Mouse (Mus musculus): ENCODE data around the gene Phactr2. TPM values are rescaled to one million over a fixed set of nuclear protein-coding genes. Genes with fewer than 3 reads are reported as not detected.
A peak's percentile ranks its signal among the peaks of the same experiment; 100 is the strongest.
"Not testable (repeated sequence)": the region's sequence is repeated elsewhere in the genome, so short reads cannot be mapped to it uniquely, and the experiment has no call there.

Gene Phactr2
- polyA plus RNA-seq, 2 experiments: 1.5 to 3.5 TPM

- ATAC-seq (ENCODE audit: insufficient read depth): no peak
- H3K27me3 ChIP-seq (ENCODE audit: control insufficient read depth, insufficient read depth, low read length): peaks cover 25% of the 10 kb centered on the region
- peaks cover 0 to 4% of the 10 kb centered on the region in 2 experiments; a peak in 1 of 4 replicates for H3K4me1 ChIP-seq (replicated peaks; ENCODE audit: control insufficient read depth in 2 of 2, insufficient read depth in 2 of 2, low read length in 1 of 2)
- H3K27ac ChIP-seq: no peak overlapping the region
- H3K4me3 ChIP-seq (ENCODE audit: insufficient read depth in 1 of 2, low read depth in 2 of 2, low read length in 2 of 2): no peak overlapping the region
- 29% methylated on average over 3 of the region's 3 CpGs for WGBS (ENCODE audit: insufficient replicate concordance)
- H3K9ac ChIP-seq (replicated peaks): no peak overlapping the region
- no peak overlapping the region for H3K4me2 ChIP-seq (ENCODE audit: low read depth)
- TF ChIP-seq EP300 (IDR thresholded peaks at IDR 0.05; ENCODE audit: low read depth) (no peak), CTCF (IDR thresholded peaks at IDR 0.05; ENCODE audit: low read depth) (no peak)
- no peaks in the 10 kb centered on the region for H3K9me3 ChIP-seq (ENCODE audit: control insufficient read depth, low read length)
- no peaks in the 10 kb centered on the region for H3K36me3 ChIP-seq (replicated peaks; ENCODE audit: control insufficient read depth, insufficient read depth, low read depth)
- DNase-seq (ENCODE audit: low read depth in 3 of 3, low spot score in 3 of 3): peak in 1 of 3 experiments; percentile 9
Observed at GRCm38 (mm10) chr10:13470236-13470635, 4.0 kb downstream of the Phactr2 start.

DNA sequence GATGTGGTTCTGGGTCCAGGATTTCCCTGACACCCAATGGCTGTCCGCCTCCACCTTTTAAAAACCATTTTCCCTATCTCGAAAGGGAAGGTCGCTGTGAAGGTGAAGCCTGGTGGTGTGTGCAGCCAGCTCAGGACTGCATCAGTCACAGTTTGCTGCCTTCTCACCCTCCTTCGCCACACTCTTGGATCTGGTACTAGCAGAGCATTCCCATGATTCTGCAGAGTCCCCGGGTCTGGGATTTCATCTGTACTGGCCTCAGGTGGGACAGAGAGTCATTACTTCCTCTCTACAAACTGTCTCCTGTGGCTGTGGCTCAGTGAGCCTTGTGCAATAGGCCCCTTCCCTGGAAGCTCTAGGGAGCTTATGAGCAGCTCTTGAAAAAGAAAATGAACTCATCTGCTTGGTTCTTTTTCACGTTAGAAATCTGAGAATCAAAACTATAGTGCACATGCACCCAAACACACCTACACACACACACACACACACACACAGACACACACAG, 6.1 kb downstream of the Phactr2 start:
- 60% methylated on average over 6 of the region's 6 CpGs for WGBS (ENCODE audit: insufficient replicate concordance)
- H3K27ac ChIP-seq; H3K27me3 ChIP-seq (ENCODE audit: control insufficient read depth, insufficient read depth, low read length); H3K9me3 ChIP-seq (ENCODE audit: control insufficient read depth, low read length); ATAC-seq (ENCODE audit: insufficient read depth); H3K4me1 ChIP-seq (replicated peaks; ENCODE audit: control insufficient read depth in 2 of 2, insufficient read depth in 2 of 2, low read length in 1 of 2); H3K36me3 ChIP-seq (replicated peaks; ENCODE audit: control insufficient read depth, insufficient read depth, low read depth); DNase-seq (ENCODE audit: low read depth in 3 of 3, low spot score in 3 of 3); H3K9ac ChIP-seq (replicated peaks); H3K4me2 ChIP-seq (ENCODE audit: low read depth); H3K4me3 ChIP-seq (ENCODE audit: insufficient read depth in 1 of 2, low read depth in 2 of 2, low read length in 2 of 2): not testable (repeated sequence)

GRCm38 (mm10) chr10:13466925-13467324, 7.3 kb downstream of the Phactr2 start:
- TF ChIP-seq EP300 (IDR thresholded peaks at IDR 0.05; ENCODE audit: low read depth): no peak
- no peak for TF ChIP-seq CTCF (IDR thresholded peaks at IDR 0.05; ENCODE audit: low read depth)
- Histone ChIP-seq H3K27ac (no peak overlapping the region), H3K36me3 (replicated peaks; ENCODE audit: control insufficient read depth, insufficient read depth, low read depth) (no peaks in the 10 kb centered on the region), H3K4me2 (ENCODE audit: low read depth) (no peak overlapping the region), H3K4me1 (replicated peaks; ENCODE audit: control insufficient read depth in 2 of 2, insufficient read depth in 2 of 2, low read length in 1 of 2) (no peaks in the 10 kb centered on the region), H3K4me3 (ENCODE audit: insufficient read depth in 1 of 2, low read depth in 2 of 2, low read length in 2 of 2) (no peak overlapping the region), H3K9me3 (ENCODE audit: control insufficient read depth, low read length) (no peaks in the 10 kb centered on the region), H3K9ac (replicated peaks) (no peak overlapping the region), H3K27me3 (ENCODE audit: control insufficient read depth, insufficient read depth, low read length) (no peaks in the 10 kb centered on the region)
- ATAC-seq (ENCODE audit: insufficient read depth) (no peak), DNase-seq (ENCODE audit: low read depth in 3 of 3, low spot score in 3 of 3) (no peak)
- WGBS (ENCODE audit: insufficient replicate concordance): 60% methylated on average over 5 of the region's 5 CpGs

- not testable (repeated sequence) for H3K27ac ChIP-seq; ATAC-seq (ENCODE audit: insufficient read depth); H3K4me3 ChIP-seq (ENCODE audit: insufficient read depth in 1 of 2, low read depth in 2 of 2, low read length in 2 of 2); H3K9me3 ChIP-seq (ENCODE audit: control insufficient read depth, low read length); H3K4me1 ChIP-seq (replicated peaks; ENCODE audit: control insufficient read depth in 2 of 2, insufficient read depth in 2 of 2, low read length in 1 of 2); H3K9ac ChIP-seq (replicated peaks); H3K4me2 ChIP-seq (ENCODE audit: low read depth); H3K36me3 ChIP-seq (replicated peaks; ENCODE audit: control insufficient read depth, insufficient read depth, low read depth); DNase-seq (ENCODE audit: low read depth in 3 of 3, low spot score in 3 of 3); H3K27me3 ChIP-seq (ENCODE audit: control insufficient read depth, insufficient read depth, low read length)
- 64% methylated on average over 3 of the region's 3 CpGs for WGBS (ENCODE audit: insufficient replicate concordance)
Observed at GRCm38 (mm10) chr10:13464295-13464694, 9.9 kb downstream of the Phactr2 start.

GRCm38 (mm10) chr10:13453200-13453990, 20.8 kb downstream of the Phactr2 start:
- H3K36me3 ChIP-seq (replicated peaks; ENCODE audit: control insufficient read depth, insufficient read depth, low read depth): no peaks in the 10 kb centered on the region
- no peak overlapping the region for H3K4me3 ChIP-seq (ENCODE audit: insufficient read depth in 1 of 2, low read depth in 2 of 2, low read length in 2 of 2)
- TF ChIP-seq EP300 (IDR thresholded peaks at IDR 0.05; ENCODE audit: low read depth): no peak
- peak overlapping the region; percentile 28; the same call in 1 of the 2 replicates for H3K4me2 ChIP-seq (ENCODE audit: low read depth)
- H3K9ac ChIP-seq (replicated peaks): no peak overlapping the region
- DNase-seq (ENCODE audit: low read depth in 3 of 3, low spot score in 3 of 3) (no peak), ATAC-seq (ENCODE audit: insufficient read depth) (no peak)
- 14% methylated on average over 13 of the region's 13 CpGs for WGBS (ENCODE audit: insufficient replicate concordance)
- H3K4me1 ChIP-seq (replicated peaks; ENCODE audit: control insufficient read depth in 2 of 2, insufficient read depth in 2 of 2, low read length in 1 of 2): peaks cover 0 to 1% of the 10 kb centered on the region in 2 experiments; a peak in 1 of 4 replicates
- H3K27me3 ChIP-seq (ENCODE audit: control insufficient read depth, insufficient read depth, low read length): no peaks in the 10 kb centered on the region
- H3K9me3 ChIP-seq (ENCODE audit: control insufficient read depth, low read length): no peaks in the 10 kb centered on the region
- no peak overlapping the region for H3K27ac ChIP-seq

Measured in liver, embryonic 14.5 days (tissue).